Mouse (Mus musculus): ENCODE data around the gene Cmip. TPM values are rescaled to one million over a fixed set of nuclear protein-coding genes. Genes with fewer than 3 reads are reported as not detected.

Gene Cmip
- polyA plus RNA-seq, 1 experiment from 2014 or later = 9.3 TPM

- H3K4me1 ChIP-seq = peaks cover 66% of the 10 kb centered on the region
- H3K9me3 ChIP-seq (replicated peaks) = no peaks in the 10 kb centered on the region
- DNase-seq (ENCODE audit: low spot score) = peak; percentile 30
- 29% methylated on average over 14 of the region's 14 CpGs for WGBS
- peak overlapping the region; percentile 97 for H3K27ac ChIP-seq (replicated peaks)
- H3K4me3 ChIP-seq = peak overlapping the region; percentile 93
- peaks cover under 1% of the 10 kb centered on the region; the same call in 1 of the 2 replicates for H3K27me3 ChIP-seq (ENCODE audit: low read depth, poor library complexity, severe bottlenecking)
- H3K36me3 ChIP-seq = no peaks in the 10 kb centered on the region
Measured at GRCm38 (mm10) chr8:117260234-117260929, 3.5 kb downstream of the Cmip start.

- peak; percentile 46 for DNase-seq (ENCODE audit: low spot score)
- Histone ChIP-seq H3K4me3 (peak overlapping the region; percentile 93), H3K36me3 (no peaks in the 10 kb centered on the region), H3K27ac (replicated peaks) (peak overlapping the region; percentile 97), H3K9me3 (replicated peaks) (no peaks in the 10 kb centered on the region), H3K27me3 (ENCODE audit: low read depth, poor library complexity, severe bottlenecking) (no peaks in the 10 kb centered on the region), H3K4me1 (peaks cover 64% of the 10 kb centered on the region)
- 34% methylated on average over 14 of the region's 14 CpGs for WGBS
Measured at GRCm38 (mm10) chr8:117260930-117261475, 4.1 kb downstream of the Cmip start.

- Histone ChIP-seq H3K27me3 (ENCODE audit: low read depth, poor library complexity, severe bottlenecking) (no peaks in the 10 kb centered on the region), H3K4me1 (peaks cover 58% of the 10 kb centered on the region)
Measured at GRCm38 (mm10) chr8:117261702-117262101, 4.8 kb downstream of the Cmip start.

DNA sequence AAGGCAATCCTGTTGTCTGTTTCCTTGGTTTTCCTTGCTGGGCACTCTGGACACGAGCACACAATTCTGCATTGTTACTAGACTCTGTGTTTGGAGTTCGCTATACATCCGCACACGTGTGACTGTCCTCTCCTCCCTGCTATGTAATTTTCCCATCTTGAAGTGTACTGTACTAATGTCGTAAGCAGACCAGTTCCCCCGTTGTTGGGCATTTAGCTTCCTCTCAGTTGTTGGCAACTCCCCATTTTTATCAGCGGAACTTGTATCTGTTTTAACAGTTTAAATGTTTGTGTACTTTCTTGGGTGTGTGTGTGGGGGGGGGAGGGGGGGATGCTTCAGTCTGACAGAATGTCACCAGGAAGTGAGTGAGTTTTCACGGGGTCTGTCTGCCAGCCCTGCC is 5.8 kb downstream of the Cmip start:
- Histone ChIP-seq H3K27ac (replicated peaks) (no peak overlapping the region), H3K4me1 (peaks cover 62% of the 10 kb centered on the region), H3K27me3 (ENCODE audit: low read depth, poor library complexity, severe bottlenecking) (no peaks in the 10 kb centered on the region), H3K36me3 (peaks cover 2% of the 10 kb centered on the region; the same call in 1 of the 2 replicates), H3K9me3 (replicated peaks) (no peaks in the 10 kb centered on the region), H3K4me3 (no peak overlapping the region)
- no peak for DNase-seq (ENCODE audit: low spot score)
- 78% methylated on average over 8 of the region's 8 CpGs for WGBS

More at GRCm38 (mm10) chr8:117261702-117262101, 4.8 kb downstream of the Cmip start:
- H3K9me3 ChIP-seq (replicated peaks) = no peaks in the 10 kb centered on the region
- 0 out of 2 replicates have a peak, but pooled peaks cover 2% of the 10 kb centered on the region for H3K36me3 ChIP-seq
- DNase-seq (ENCODE audit: low spot score) = no peak
- peak overlapping the region; percentile 97 for H3K27ac ChIP-seq (replicated peaks)
- WGBS = 24% methylated on average over 9 of the region's 9 CpGs
- peak overlapping the region; percentile 93 for H3K4me3 ChIP-seq

DNA sequence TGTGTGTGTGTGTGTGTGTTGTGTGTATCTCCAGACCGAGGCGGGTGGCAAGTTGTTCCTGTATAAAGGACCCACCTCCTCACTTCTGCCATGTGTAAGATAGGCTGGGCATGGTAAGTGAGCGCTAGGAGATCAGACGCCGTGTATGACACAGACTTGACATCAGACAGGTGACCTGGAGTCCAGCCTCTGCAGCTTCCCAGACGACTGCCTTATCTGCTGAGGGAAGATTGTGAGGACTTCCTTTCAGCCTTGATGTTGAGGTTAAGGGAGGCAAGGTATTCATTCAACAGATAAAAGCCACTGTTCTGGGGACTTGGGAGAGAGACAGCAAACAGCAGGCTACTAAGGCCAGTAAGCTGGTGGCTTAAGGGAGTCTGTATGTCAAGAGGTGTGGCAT is 6.6 kb downstream of the Cmip start:
- H3K27me3 ChIP-seq (ENCODE audit: low read depth, poor library complexity, severe bottlenecking) = no peaks in the 10 kb centered on the region
- H3K27ac ChIP-seq (replicated peaks) = no peak overlapping the region; the same call in 1 of the 2 replicates
- no peak overlapping the region for H3K4me3 ChIP-seq
- DNase-seq (ENCODE audit: low spot score) = no peak
- H3K36me3 ChIP-seq = peaks cover 10% of the 10 kb centered on the region
- H3K9me3 ChIP-seq (replicated peaks) = no peaks in the 10 kb centered on the region
- 64% methylated on average over 6 of the region's 6 CpGs for WGBS
- peaks cover 62% of the 10 kb centered on the region for H3K4me1 ChIP-seq

GRCm38 (mm10) chr8:117265079-117265478 is 8.2 kb downstream of the Cmip start:
- H3K9me3 ChIP-seq (replicated peaks) = no peaks in the 10 kb centered on the region
- H3K4me1 ChIP-seq = peaks cover 46% of the 10 kb centered on the region
- peaks cover 21% of the 10 kb centered on the region for H3K36me3 ChIP-seq
- no peak overlapping the region for H3K4me3 ChIP-seq
- WGBS = 93% methylated on average over 5 of the region's 5 CpGs
- no peak for DNase-seq (ENCODE audit: low spot score)
- no peak overlapping the region for H3K27ac ChIP-seq (replicated peaks)
- H3K27me3 ChIP-seq (ENCODE audit: low read depth, poor library complexity, severe bottlenecking) = no peaks in the 10 kb centered on the region

- Histone ChIP-seq H3K4me1 (peaks cover 21% of the 10 kb centered on the region), H3K36me3 (peaks cover 40% of the 10 kb centered on the region), H3K27me3 (ENCODE audit: low read depth, poor library complexity, severe bottlenecking) (no peaks in the 10 kb centered on the region), H3K27ac (replicated peaks) (no peak overlapping the region), H3K4me3 (no peak overlapping the region), H3K9me3 (replicated peaks) (no peaks in the 10 kb centered on the region)
- WGBS = 88% methylated on average over 11 of the region's 11 CpGs
- DNase-seq (ENCODE audit: low spot score) = no peak
Measured at GRCm38 (mm10) chr8:117267403-117268129, 10.7 kb downstream of the Cmip start.

DNA sequence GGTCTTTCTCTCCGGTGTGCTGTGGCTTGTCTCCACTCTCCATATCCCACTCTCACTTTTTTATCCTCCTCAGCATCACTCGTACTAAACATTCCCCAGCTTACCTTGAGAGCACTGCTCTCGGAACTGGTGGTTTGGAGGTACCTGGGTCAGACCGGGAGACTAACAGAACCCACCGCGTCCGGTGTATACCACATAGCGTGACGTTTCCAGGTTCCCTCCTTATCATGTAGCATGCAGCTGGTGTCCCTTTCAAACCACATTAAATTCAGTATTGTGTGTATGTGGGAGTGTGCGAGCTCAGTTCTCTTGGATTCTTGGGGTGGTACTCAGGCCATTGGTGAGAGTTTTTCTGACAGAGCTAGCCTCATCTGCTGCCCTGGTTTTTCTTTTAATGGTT is 21.4 kb downstream of the Cmip start:
- 91% methylated on average over 10 of the region's 10 CpGs for WGBS
- Histone ChIP-seq H3K27ac (replicated peaks) (peak overlapping the region; percentile 79), H3K9me3 (replicated peaks) (no peaks in the 10 kb centered on the region; the same call in 1 of the 2 replicates), H3K4me3 (0 out of 2 replicates have a peak overlapping the region, but pooled peaks have one; percentile 16), H3K36me3 (peaks cover 31% of the 10 kb centered on the region), H3K27me3 (ENCODE audit: low read depth, poor library complexity, severe bottlenecking) (no peaks in the 10 kb centered on the region), H3K4me1 (peaks cover 53% of the 10 kb centered on the region)
- no peak for DNase-seq (ENCODE audit: low spot score)

GRCm38 (mm10) chr8:117278668-117279132 is 21.8 kb downstream of the Cmip start:
- Histone ChIP-seq H3K36me3 (peaks cover 31% of the 10 kb centered on the region), H3K27me3 (ENCODE audit: low read depth, poor library complexity, severe bottlenecking) (no peaks in the 10 kb centered on the region), H3K4me1 (peaks cover 58% of the 10 kb centered on the region), H3K27ac (replicated peaks) (peak overlapping the region; percentile 79), H3K4me3 (peak overlapping the region; percentile 16; the same call in 1 of the 2 replicates), H3K9me3 (replicated peaks) (no peaks in the 10 kb centered on the region; the same call in 1 of the 2 replicates)
- DNase-seq (ENCODE audit: low spot score) = no peak
- 45% methylated on average over 20 of the region's 20 CpGs for WGBS

GRCm38 (mm10) chr8:117280488-117280887 is 23.6 kb downstream of the Cmip start:
- Histone ChIP-seq H3K27me3 (ENCODE audit: low read depth, poor library complexity, severe bottlenecking) (no peaks in the 10 kb centered on the region), H3K4me3 (no peak overlapping the region), H3K9me3 (replicated peaks) (no peaks in the 10 kb centered on the region; the same call in 1 of the 2 replicates), H3K36me3 (peaks cover 30% of the 10 kb centered on the region), H3K27ac (replicated peaks) (0 out of 2 replicates have a peak overlapping the region, but pooled peaks have one; percentile 47), H3K4me1 (peaks cover 68% of the 10 kb centered on the region)
- 92% methylated on average over 7 of the region's 7 CpGs for WGBS
- no peak for DNase-seq (ENCODE audit: low spot score)

GRCm38 (mm10) chr8:117281676-117282075 is 24.8 kb downstream of the Cmip start:
- 94% methylated on average over 10 of the region's 10 CpGs for WGBS
- Histone ChIP-seq H3K36me3 (peaks cover 30% of the 10 kb centered on the region), H3K27ac (replicated peaks) (no peak overlapping the region; the same call in 1 of the 2 replicates), H3K27me3 (ENCODE audit: low read depth, poor library complexity, severe bottlenecking) (no peaks in the 10 kb centered on the region), H3K4me3 (no peak overlapping the region), H3K9me3 (replicated peaks) (peaks cover 5% of the 10 kb centered on the region; the same call in 1 of the 2 replicates), H3K4me1 (peaks cover 68% of the 10 kb centered on the region)
- DNase-seq (ENCODE audit: low spot score) = no peak

- H3K4me3 ChIP-seq = no peak overlapping the region
- H3K9me3 ChIP-seq (replicated peaks) = peaks cover 5% of the 10 kb centered on the region; the same call in 1 of the 2 replicates
- peak overlapping the region; percentile 67 for H3K27ac ChIP-seq (replicated peaks)
- DNase-seq (ENCODE audit: low spot score) = no peak
- WGBS = 78% methylated on average over 17 of the region's 17 CpGs
- peaks cover 65% of the 10 kb centered on the region for H3K4me1 ChIP-seq
- H3K27me3 ChIP-seq (ENCODE audit: low read depth, poor library complexity, severe bottlenecking) = no peaks in the 10 kb centered on the region
- peaks cover 30% of the 10 kb centered on the region for H3K36me3 ChIP-seq
Measured at GRCm38 (mm10) chr8:117282141-117282950, 25.5 kb downstream of the Cmip start.
